Mouse (Mus musculus): ENCODE results near the gene Irak3. TPM values are rescaled to one million over a fixed set of nuclear protein-coding genes. Genes with fewer than 3 reads are reported as not detected.
A peak's percentile ranks its signal among the peaks of the same experiment; 100 is the strongest.

Gene Irak3
- total RNA-seq, 2 experiments from 2014 or later, result 0.30 to 0.73 TPM

DNA sequence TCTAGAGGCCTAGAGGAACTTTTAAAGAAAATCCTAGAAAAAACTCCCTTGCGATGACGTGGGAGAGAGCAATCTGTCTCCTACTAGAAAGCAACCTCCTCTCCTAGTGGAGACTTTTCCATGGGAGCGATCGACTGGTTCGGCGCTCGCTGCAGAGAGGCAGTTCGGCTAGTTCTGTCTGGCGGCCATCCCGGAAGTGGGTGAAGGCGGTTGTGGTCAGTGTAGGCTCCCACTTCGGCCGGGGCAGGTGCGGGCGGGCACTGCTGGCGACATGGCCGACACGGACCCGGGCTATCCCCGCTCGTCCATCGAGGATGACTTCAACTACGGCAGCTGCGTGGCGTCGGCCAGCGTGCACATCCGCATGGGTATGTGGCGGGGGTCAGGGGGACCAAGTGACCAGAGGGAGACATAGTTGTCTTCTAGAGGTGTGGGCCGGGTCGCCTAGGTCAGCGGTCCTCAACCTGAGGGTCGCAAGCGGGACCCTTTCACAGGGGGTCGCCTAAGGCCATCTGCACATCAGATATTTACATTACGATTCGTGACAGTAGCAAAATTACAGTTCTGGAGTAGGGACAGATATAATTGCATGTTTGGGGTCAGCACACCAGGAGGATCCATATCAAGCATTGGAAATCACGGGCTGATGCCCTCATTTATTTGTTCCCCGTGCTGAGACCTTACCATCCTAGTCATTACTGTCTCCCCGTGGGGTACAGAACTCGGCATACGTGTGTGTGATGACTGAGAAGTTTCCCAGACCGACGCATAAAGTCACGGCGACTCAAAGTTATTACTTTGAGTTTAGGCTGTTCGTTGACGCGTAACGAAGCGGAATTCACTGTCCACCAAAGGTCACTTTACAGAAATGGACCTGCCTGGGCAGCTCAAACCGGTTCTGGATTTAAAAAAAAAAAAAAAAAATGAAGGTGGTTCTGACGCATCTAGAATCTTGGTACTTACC lies 6.9 kb upstream of the Irak3 start:
- intact Hi-C loops (cut with DNase I), result loop anchor here (10.0 kb wide), 1 partner anchor 404 kb away; no protein-coding TSS in a partner anchor
- DNase-seq (ENCODE audit: extremely low spot score in 1 of 2, low spot score in 2 of 2), result peak; percentile 88 to 94

DNA sequence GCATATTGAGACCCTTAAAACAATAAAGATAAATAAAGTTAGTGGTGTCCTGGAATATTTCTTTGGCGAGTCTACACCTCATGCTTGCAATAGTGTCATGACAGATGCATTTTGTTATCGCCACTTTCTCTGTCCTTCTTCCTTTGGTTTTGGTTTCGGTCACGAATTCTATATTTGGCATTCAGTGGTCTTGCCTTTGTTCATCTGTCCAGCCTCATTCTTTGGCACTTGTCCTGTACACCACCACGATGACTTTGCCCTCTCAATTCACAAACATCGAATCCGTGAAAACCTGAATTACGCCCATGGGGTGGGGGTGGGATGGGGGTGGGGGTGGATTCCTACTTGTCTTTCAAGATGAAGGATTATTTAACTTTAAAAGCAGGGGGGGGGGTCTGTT lies 6.1 kb upstream of the Irak3 start:
- intact Hi-C loops (cut with DNase I), result loop anchor here (10.0 kb wide), 1 partner anchor 403 kb away; no protein-coding TSS in a partner anchor
- no peak for DNase-seq (ENCODE audit: extremely low spot score in 1 of 2, low spot score in 2 of 2)

DNA sequence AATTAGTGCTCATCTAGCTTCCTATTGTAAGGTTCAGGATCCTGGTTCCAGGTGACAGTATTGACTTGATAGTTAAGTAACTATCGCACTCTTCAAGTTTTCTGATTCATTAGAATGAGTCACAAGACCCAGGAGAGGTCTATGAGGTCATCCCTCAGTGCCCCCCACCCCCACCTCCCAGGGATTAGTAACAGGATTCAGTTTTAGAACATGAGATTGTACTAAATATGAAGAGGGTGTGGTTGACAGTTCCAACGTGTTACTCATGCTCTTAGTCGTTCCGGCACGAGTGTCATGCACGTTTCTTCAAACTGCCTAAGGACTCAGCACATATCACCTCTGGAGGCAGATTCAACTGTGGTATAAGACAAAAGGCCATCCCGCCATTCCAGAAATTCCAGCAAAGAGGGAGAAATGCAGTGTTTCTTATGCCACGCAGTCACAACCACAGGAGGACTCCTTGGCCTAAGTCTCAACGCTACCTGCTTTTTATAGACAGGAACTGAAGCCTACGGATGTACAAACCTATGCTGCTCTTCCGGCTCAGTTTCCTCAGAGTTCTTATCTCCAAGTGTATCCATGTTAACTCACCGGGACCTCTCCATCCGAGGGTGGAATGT lies 2.8 kb upstream of the Irak3 start:
- intact Hi-C loops (cut with DNase I), result loop anchor here (10.0 kb wide), 1 partner anchor 400 kb away; no protein-coding TSS in a partner anchor
- no peak for DNase-seq (ENCODE audit: extremely low spot score in 1 of 2, low spot score in 2 of 2)

DNA sequence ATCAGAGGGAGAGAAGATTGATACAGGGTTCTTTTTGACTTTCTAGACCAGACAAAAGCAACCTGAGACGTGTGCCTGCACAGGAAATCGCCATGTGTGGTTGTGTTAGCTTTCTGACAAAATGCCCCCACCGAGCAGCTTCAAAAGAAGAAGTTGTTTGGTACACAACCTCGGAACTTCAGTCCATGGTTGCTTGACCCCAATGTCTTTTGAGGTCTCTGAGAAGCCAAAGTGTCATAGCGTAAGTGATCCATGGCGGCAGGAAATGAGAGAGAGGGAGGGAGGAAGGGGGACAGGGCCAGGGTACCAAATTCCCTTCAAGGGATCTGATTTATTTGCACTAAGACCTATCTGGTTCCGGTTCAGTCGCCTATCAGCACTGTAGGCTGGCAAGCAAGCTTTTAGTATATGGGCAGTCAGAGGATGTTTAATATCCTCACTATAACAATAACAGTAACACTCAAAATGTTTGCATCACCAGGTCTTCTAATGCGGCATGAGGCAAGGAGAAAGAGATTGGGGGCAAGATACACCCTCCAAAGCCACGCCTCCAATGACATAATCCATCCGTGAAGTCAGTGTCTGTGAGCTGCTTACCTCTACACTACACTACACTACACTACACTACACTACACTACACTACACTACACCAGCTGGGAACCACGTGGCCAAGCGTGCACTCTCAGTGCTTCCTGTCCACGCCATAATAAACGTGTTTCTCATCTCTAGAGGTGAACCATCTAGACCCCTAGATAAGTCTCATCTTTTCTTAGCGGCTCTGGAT lies 729 bp upstream of the Irak3 start:
- no peak for DNase-seq (ENCODE audit: extremely low spot score in 1 of 2, low spot score in 2 of 2)
- intact Hi-C loops (cut with DNase I), result loop anchor here (10.0 kb wide), 1 partner anchor 398 kb away; no protein-coding TSS in a partner anchor

DNA sequence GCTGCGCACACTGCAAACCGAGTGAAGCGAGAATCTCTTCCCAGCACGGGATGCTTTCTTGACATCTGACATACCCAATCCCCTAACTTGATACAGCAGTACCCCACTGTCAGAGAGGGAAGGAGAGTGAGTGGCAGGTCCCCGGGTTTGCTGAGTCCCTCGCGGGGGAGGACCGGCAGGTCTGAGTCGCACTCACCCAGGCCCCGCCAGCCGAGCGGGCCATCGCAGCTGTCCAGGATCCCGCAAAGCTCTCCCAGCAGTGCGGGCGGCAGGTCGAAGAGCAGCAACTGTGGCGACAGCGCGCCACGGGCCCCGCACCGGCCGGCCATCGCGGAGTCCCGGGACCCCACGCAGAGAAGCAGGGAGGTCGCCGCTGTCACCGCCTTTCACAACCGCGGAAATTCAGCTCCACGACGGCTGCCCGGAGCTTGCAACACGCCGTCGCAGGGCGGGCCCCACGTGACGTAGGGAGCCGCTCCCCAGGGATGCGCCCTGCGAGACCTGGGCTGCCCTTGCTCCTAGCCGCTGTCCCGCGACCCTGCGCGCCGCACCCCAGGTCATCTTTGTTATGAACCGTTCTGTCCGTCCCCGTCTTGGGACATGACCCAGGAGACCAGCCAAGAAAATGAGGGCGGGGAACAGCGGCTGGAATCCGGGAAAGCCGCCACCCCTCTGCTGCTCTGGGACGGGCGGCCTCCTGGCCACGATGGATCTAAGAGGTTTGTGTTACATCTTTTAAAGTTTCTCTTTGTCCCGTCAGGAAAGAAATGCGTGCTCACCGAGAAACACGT lies 604 bp downstream of the Irak3 start, which contains the start of gene Tmbim4:
TSS of gene Tmbim4 (plus strand) at position 460 of the 791 bp plus-strand sequence.
- peak in 1 of 2 experiments; percentile 70 for DNase-seq (ENCODE audit: extremely low spot score in 1 of 2, low spot score in 2 of 2)
- intact Hi-C loops (cut with DNase I), result loop anchor here (10.0 kb wide), 1 partner anchor 397 kb away; no protein-coding TSS in a partner anchor

DNA sequence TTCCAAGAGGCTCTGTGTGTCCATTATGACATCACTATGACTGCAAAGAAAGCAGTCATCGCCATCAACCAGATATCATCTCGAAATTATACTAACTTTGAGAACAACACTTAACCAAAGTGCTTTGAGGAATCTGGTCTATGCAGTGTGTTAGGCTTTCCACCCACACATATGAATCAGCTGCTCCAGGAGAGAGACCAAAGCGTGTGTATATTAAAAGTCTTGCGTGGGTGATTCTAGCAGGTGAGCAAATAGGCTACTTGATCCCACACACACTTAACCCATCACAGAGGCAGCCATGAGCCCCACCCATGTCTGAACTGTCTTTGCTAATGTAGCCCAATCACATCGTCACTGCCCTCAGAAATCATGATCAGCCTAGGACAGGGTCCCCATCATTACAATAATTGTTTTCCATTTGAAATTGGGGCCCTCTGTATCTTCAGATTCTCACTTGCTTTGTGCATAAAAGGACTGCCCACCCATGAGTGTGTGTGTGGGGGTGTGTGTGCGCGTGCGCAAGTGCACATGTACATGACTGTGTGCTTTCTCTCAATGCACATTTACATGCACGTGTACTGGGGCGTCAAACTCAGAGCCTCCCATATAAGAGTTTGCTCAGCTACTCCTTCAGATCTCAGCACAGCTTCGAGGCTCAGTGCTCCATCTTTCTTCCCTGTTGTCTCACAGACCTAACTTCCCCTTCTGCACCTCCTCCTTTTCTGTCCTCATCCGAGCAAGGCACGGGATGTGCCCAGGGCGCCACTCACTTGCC lies 4.7 kb downstream of the Irak3 start:
- intact Hi-C loops (cut with DNase I), result no loop called here
- DNase-seq (ENCODE audit: extremely low spot score in 1 of 2, low spot score in 2 of 2), result no peak

DNA sequence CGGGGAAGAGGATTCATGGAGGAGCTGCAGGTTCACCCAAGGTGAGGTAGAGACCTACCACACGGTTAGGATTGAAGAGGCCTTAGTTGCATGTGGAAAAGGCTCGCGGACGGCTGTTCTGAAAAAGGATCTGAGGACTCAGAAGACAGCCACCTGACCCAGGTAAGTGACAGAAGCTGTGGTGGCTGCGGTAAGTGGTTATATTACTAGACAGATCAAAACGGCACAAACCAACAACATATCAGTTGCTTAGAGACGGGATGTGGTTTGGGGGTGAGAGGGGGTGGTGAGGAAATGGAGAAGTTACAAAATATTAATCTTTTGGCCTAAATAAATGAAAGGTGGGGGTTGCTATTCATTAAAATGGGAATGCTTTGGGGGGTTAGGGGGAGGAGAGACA lies 8.7 kb downstream of the Irak3 start:
- intact Hi-C loops (cut with DNase I), result no loop called here
- no peak for DNase-seq (ENCODE audit: extremely low spot score in 1 of 2, low spot score in 2 of 2)

DNA sequence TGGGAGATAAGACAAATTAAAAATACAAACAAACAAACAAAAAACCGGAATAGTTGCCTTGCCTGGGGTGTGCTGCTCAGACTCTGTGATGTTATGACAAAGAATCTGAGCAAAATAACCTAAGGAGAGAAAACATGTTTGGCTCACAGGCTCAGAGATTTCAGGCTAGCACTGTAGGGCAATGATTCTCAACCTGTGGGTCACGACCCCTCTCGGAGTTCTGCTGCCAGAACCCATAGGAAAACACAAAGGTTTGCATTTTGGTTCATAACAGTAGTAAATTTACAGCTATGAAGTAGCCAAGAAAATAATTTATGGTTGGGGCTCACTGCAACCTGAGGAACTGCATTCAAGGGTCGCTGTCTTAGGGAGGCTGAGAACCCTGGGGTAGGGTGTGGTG lies 9.7 kb downstream of the Irak3 start:
- intact Hi-C loops (cut with DNase I), result no loop called here

DNA sequence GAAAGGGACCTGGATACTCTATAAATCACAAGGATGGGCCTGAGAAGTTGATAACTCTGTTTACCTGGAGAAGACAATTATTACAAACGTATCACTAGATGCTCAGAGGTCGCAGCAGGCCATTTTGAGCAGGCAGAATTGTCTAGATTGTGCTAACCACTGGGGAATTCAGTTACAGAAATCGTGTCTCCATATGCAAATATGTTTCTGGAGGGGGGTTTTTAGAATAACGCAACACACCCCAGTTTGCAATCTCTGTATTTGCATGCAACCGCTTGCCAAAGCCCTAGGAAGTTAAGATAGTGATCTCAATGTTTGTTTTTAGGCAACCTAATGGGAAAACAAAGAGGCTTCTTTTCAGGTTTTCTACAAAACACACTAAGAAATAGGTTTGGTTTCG lies 10.8 kb downstream of the Irak3 start:
- intact Hi-C loops (cut with DNase I), result no loop called here
- DNase-seq (ENCODE audit: extremely low spot score in 1 of 2, low spot score in 2 of 2), result no peak

More for the DNA sequence above, 9.7 kb downstream of the Irak3 start:
- DNase-seq (ENCODE audit: extremely low spot score in 1 of 2, low spot score in 2 of 2), result no peak

DNA sequence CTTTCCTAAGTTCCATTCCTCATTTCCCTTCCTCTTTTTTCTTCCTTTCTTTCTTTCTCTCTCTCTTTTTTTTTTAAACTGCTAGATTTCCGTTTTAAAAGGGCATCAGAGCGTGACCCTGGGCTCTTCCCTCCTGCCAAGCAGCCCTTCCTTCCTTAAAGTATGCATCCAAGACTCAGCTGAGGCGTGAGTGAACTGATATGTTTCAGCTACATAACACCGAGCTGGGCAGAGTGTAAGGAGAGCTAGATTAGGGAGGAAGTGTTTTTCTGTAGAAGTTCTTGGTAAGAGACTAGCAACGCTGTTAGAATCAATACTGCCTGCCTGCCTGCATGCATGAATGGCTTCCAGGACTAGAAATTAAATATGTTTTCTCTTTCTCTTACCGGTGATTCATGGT lies 12.1 kb downstream of the Irak3 start:
- intact Hi-C loops (cut with DNase I), result no loop called here
- no peak for DNase-seq (ENCODE audit: extremely low spot score in 1 of 2, low spot score in 2 of 2)

DNA sequence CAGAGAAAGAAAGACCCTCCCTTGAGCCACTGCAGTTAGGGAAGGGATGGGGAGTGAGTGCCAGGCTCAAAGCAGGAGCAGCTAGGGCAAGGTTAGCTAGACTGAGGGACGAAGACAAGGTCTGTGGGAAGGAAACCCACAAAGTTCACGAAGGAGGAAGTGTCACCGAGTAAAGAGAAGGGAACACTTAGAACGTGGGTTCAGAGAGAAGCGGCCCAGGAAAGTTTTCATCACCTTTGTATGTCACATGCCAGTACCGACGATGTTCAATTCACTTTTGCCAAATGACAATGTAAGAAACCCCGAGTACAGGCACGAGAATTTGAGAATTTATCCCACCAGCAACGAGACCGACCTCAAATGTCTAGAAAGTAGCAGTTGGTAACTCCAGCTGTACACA lies 12.7 kb downstream of the Irak3 start:
- no peak for DNase-seq (ENCODE audit: extremely low spot score in 1 of 2, low spot score in 2 of 2)
- intact Hi-C loops (cut with DNase I), result no loop called here

DNA sequence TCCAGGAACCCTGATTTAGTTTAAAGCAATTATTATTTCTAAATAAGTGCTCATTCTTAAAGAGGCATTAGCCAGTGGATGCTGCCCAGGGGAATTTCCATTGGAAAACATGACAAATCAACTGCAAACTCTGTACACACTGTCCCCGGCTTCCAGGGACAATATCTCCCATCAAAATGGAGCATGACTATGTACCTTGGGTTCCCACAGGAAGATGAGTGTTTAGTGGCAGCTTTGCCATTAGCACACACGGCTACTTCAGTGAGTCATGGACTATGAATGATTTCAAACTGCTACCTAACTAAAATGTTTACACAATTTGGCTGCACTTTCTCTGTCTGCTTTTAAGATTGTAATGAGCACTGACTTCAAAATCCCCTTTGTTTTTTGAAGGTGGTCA lies 13.4 kb downstream of the Irak3 start:
- intact Hi-C loops (cut with DNase I), result no loop called here
- no peak for DNase-seq (ENCODE audit: extremely low spot score in 1 of 2, low spot score in 2 of 2)

DNA sequence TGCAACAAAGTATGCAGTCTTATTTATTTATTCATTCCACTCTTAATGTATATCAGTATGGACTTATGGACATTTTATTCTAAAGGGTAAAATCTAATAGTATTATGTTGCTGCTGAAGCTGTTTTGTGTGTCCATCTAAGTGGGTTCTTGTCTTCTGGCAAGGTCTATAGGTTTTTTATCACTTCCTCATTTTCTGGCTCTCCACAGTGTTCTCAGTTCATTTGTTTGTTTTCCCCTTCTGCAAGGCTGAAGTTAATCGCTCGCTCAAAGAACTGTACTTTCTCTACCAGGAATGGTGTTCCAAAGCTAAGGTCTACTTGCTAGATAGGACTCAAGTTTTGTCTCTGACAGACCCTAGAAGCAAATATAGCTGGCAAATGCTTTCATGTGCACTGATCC lies 18.6 kb downstream of the Irak3 start:
- no peak for DNase-seq (ENCODE audit: extremely low spot score in 1 of 2, low spot score in 2 of 2)
- intact Hi-C loops (cut with DNase I), result no loop called here

DNA sequence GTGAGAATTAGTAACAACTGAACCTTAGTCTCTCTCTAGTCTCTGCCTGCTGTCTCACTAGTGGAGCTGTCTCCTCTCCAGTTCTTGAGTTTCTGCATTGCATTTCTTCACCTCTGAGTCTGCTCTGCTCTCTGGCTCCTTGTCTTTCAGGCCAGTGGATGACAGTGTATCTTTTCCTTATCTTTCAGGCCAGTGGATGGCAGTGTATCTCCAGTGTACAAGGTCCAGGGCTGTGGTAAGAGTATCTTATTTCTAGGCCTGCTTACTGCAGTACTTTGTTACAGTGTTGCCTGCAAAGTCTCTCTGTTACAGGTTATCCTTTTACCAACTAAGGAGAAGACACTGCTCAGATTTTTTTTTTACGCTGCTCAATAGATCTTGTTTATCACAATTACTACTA lies 19.0 kb downstream of the Irak3 start:
- intact Hi-C loops (cut with DNase I), result no loop called here
- no peak for DNase-seq (ENCODE audit: extremely low spot score in 1 of 2, low spot score in 2 of 2)

DNA sequence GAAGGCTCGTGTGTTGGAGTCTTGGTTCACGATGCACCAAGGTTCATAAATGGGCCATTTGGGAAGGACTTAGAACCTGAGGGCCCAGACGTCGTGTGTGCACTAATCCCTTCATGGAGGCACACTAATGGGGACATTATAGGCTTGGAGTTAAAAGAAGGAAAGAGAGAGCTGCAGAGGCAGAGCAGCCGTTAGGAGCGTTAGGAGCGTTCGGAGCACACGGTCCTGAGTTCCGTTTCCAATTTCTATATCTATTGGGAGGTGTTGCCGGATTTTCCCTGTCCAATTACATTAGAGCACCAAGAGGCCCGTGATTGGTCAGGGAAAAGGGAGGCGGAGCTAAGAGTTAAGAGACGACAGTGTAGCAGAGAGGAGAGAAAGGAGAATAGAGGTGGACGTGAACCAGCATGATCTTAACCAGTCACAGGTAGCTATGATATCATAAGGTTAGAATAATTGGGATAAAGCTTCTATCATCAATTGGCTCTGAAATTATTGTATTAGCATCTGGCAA lies 27.7 kb downstream of the Irak3 start:
- DNase-seq (ENCODE audit: extremely low spot score in 1 of 2, low spot score in 2 of 2), result no peak
- intact Hi-C loops (cut with DNase I), result no loop called here

DNA sequence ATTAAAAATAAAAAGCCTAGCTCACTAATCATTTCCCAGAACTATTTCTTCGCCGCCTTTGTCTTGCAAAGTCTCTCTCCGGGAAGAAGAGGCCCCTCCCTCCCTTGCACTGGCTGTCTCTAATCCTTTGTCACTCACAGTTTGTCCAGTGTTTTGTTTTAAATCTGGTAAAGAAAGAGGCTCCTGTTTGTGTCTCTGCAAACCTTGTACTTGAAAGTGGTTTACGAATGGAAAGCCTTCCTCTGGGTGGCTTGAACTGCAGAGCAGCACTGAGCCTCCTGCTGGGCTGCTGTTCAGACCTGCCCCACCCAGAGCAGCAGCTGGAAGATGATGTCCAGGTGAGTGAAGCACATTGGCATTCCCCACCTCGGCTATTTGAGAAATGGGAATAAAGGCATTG lies 30.6 kb downstream of the Irak3 start:
- intact Hi-C loops (cut with DNase I), result no loop called here
- no peak for DNase-seq (ENCODE audit: extremely low spot score in 1 of 2, low spot score in 2 of 2)

DNA sequence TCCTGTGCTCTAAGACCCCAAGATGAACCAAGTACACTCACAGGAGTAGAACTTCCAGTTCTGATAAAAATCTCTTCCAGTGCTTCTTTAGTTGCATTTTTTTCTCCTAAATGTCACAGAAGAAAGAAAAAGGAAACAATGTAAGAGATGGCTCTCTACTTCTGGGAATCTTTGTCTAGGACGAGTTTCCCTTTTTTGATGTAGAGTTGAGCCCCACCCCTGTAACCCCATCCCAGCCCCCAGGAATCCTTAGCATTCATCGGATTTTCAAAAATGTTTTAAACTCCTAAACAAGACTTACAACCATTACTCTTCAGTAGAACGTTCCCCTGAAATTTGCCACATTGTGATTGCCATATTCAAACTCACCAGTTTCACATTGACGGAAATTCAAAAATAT lies 31.7 kb downstream of the Irak3 start:
- DNase-seq (ENCODE audit: extremely low spot score in 1 of 2, low spot score in 2 of 2), result no peak
- intact Hi-C loops (cut with DNase I), result no loop called here

Measured in left cerebral cortex, postnatal 10 days (tissue).